Mouse (Mus musculus): ENCODE results near the gene Hsf2bp. TPM values are rescaled to one million over a fixed set of nuclear protein-coding genes. Genes with fewer than 3 reads are reported as not detected.

The Hsf2bp gene
- total RNA-seq, 2 experiments from 2014 or later = 0.93 to 1.3 TPM

DNA sequence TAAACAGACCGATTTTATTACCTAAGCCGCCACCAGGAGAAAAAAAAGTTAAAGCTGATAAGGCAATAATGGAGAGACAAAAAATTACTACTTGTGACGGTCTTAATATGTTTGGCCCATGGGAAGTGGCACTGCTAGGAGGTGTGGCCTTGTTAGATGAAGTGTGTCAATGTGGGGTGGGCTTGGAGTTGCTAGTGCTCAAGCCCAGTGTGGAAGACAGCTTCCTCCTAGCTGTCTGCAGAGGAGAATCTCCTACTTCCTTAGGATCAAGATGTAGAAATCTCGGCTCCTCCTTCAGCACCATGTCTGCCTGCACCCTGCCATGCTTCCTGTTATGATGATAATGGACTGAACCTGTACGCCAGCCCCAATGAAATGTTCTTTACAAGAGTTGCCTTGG is 61.5 kb downstream of the Hsf2bp start:
- intact Hi-C loops (cut with DNase I) = no loop called here
- no peak overlapping the region for H3K27ac ChIP-seq
- no peak for DNase-seq (ENCODE audit: extremely low spot score in 1 of 2, low spot score in 2 of 2)
- no peak overlapping the region for H3K4me3 ChIP-seq
- TF ChIP-seq CTCF (IDR thresholded peaks at IDR 0.05) = no peak

GRCm38 (mm10) chr17:31973664-31974230 is 62.4 kb downstream of the Hsf2bp start:
- Histone ChIP-seq H3K27ac (no peak overlapping the region), H3K4me3 (no peak overlapping the region)
- no peak for DNase-seq (ENCODE audit: extremely low spot score in 1 of 2, low spot score in 2 of 2)
- TF ChIP-seq CTCF (IDR thresholded peaks at IDR 0.05) = no peak
- intact Hi-C loops (cut with DNase I) = no loop called here

DNA sequence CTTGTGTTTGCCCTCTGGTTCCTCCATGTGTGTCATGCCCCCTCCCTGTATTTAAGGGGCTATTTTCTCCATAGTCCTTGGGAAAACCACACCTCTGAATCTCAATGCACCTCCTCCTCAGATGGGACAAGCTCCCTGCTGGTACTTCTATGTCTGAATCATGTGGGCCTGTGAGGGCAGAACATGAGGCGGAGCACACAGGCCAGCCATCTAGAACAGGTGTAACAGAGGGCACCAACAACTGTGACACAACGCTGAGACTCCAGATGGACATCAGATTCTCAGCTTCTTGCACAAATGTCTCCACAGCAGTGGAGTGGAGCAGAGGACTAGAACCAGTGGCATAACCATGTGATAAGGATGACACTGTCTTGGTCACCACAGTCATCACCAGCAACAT is 65.3 kb downstream of the Hsf2bp start:
- no peak for DNase-seq (ENCODE audit: extremely low spot score in 1 of 2, low spot score in 2 of 2)
- no peak for TF ChIP-seq CTCF (IDR thresholded peaks at IDR 0.05)
- Histone ChIP-seq H3K4me3 (no peak overlapping the region), H3K27ac (no peak overlapping the region)
- intact Hi-C loops (cut with DNase I) = no loop called here

GRCm38 (mm10) chr17:31968801-31969200 is 67.3 kb downstream of the Hsf2bp start:
- DNase-seq (ENCODE audit: extremely low spot score in 1 of 2, low spot score in 2 of 2) = no peak
- H3K4me3 ChIP-seq = no peak overlapping the region
- intact Hi-C loops (cut with DNase I) = no loop called here
- no peak for TF ChIP-seq CTCF (IDR thresholded peaks at IDR 0.05)
- no peak overlapping the region for H3K27ac ChIP-seq

DNA sequence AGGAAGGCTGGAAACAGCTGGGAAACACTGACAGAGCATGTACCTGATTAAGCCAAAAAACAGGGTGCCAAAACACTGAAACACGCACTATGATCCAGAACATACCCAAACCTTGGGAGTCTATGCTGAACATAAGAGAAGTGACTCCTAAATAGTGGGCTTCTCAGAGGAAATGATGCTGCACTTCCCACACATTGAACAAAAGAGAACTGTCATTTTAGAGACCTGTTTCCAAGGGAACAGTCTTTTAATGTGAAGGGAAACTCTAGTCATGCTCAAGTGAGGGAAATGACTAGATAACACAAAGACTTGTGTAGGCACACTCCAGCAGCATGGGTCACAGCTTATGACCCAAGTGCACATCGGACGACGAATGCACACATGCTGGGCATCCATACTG is 68.8 kb downstream of the Hsf2bp start:
- no peak for TF ChIP-seq CTCF (IDR thresholded peaks at IDR 0.05)
- H3K4me3 ChIP-seq = no peak overlapping the region
- no peak overlapping the region for H3K27ac ChIP-seq
- no peak for DNase-seq (ENCODE audit: extremely low spot score in 1 of 2, low spot score in 2 of 2)
- intact Hi-C loops (cut with DNase I) = no loop called here

GRCm38 (mm10) chr17:31966566-31966965 is 69.6 kb downstream of the Hsf2bp start:
- no peak for DNase-seq (ENCODE audit: extremely low spot score in 1 of 2, low spot score in 2 of 2)
- no peak for TF ChIP-seq CTCF (IDR thresholded peaks at IDR 0.05)
- no peak overlapping the region for H3K27ac ChIP-seq
- no peak overlapping the region for H3K4me3 ChIP-seq
- intact Hi-C loops (cut with DNase I) = no loop called here

GRCm38 (mm10) chr17:31965623-31966022 is 70.5 kb downstream of the Hsf2bp start:
- H3K27ac ChIP-seq = no peak overlapping the region
- no peak overlapping the region for H3K4me3 ChIP-seq
- DNase-seq (ENCODE audit: extremely low spot score in 1 of 2, low spot score in 2 of 2) = no peak
- no peak for TF ChIP-seq CTCF (IDR thresholded peaks at IDR 0.05)
- intact Hi-C loops (cut with DNase I) = no loop called here

DNA sequence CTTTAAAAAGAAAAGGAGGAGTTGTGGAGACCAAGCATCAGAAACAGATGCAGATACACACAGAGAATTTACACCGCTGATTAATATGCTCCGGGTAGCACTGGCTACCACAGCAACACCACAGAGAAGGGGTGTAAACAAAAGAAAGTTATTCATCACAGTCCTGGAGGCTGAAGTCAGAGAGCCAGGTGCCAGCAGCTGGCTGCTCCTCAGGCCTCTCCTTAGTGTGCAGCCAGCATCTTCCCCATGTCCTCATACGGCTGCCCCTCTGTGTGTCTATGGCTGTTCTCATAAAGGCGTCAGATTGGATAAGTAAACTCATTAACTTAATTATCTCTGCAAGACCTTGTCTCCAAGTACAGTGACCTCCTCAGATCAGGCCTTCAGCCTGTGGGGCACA is 73.2 kb downstream of the Hsf2bp start:
- intact Hi-C loops (cut with DNase I) = no loop called here
- TF ChIP-seq CTCF (IDR thresholded peaks at IDR 0.05) = no peak
- no peak overlapping the region for H3K4me3 ChIP-seq
- H3K27ac ChIP-seq = no peak overlapping the region
- no peak for DNase-seq (ENCODE audit: extremely low spot score in 1 of 2, low spot score in 2 of 2)

GRCm38 (mm10) chr17:31962281-31962680 is 73.9 kb downstream of the Hsf2bp start:
- no peak for TF ChIP-seq CTCF (IDR thresholded peaks at IDR 0.05)
- intact Hi-C loops (cut with DNase I) = no loop called here
- Histone ChIP-seq H3K4me3 (no peak overlapping the region), H3K27ac (no peak overlapping the region)
- DNase-seq (ENCODE audit: extremely low spot score in 1 of 2, low spot score in 2 of 2) = no peak

DNA sequence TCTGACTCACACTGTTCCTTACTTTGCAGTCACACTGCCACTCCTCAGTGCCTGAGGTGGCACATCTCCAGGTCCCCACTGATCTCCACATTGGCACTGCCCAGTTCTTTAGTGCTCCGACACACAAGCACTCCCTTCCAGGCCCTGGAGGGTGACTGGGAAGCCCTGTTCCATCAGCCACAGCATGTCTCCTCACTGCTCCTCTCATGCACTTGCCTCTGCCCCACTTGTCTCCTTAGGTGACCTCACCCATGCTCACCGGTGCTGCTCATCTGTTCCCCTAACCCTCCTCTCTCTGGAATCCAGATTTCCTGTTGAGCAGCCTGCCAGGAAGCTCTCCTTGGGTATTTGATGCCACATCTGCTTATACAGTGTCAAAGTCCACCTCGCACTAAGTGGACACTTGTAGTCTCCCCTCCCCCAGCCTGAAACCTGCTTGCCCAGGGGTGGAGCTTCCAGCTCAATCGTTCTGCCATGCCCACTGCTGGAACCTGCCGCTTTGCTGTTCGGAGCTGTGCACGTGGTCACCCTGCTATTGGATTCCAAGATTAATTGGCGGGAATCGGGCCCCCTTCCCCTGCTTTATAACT is 81.5 kb downstream of the Hsf2bp start:
- DNase-seq (ENCODE audit: extremely low spot score in 1 of 2, low spot score in 2 of 2) = no peak
- no peak overlapping the region for H3K4me3 ChIP-seq
- no peak overlapping the region for H3K27ac ChIP-seq
- intact Hi-C loops (cut with DNase I) = no loop called here
- TF ChIP-seq CTCF (IDR thresholded peaks at IDR 0.05) = no peak

- intact Hi-C loops (cut with DNase I) = no loop called here
- no peak for TF ChIP-seq CTCF (IDR thresholded peaks at IDR 0.05)
- Histone ChIP-seq H3K27ac (no peak overlapping the region), H3K4me3 (no peak overlapping the region)
- no peak for DNase-seq (ENCODE audit: extremely low spot score in 1 of 2, low spot score in 2 of 2)
Observed at GRCm38 (mm10) chr17:31949076-31949475, 87.1 kb downstream of the Hsf2bp start.

- TF ChIP-seq CTCF (IDR thresholded peaks at IDR 0.05) = no peak
- DNase-seq (ENCODE audit: extremely low spot score in 1 of 2, low spot score in 2 of 2) = no peak
- intact Hi-C loops (cut with DNase I) = no loop called here
- Histone ChIP-seq H3K4me3 (no peak overlapping the region), H3K27ac (no peak overlapping the region)
Observed at GRCm38 (mm10) chr17:31946436-31946835, 89.7 kb downstream of the Hsf2bp start.

DNA sequence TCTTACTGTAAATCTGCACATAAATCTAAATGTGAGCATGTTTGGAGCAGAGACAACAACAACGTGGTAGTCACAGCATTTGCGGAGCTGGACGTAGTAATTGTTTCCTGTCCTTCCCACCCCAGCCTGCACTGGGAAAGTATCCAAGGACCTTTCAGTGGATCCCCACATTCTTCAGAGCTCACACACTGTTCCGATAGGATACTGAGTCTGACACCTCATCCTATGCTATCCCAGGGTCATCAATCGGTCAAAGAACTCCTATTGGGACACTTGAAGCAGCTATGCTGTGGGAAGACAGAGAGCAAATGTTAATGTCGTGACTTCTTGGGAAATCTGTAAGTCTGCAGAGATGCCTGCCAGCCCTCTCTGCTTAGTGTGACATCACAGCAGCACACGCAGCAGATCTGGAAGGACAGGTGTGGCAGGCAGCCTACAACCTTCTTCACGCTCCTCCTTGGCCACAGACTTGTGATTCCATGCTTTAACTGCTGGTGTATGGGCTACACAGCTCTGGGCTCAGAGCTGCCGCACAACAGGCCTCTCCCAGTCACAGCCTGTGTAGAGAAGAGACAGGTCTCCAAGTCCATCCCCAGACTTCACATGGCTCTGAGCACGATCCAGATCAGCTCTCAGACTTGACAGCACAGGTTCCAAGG is 92.1 kb downstream of the Hsf2bp start:
- Histone ChIP-seq H3K4me3 (no peak overlapping the region), H3K27ac (no peak overlapping the region)
- no peak for TF ChIP-seq CTCF (IDR thresholded peaks at IDR 0.05)
- intact Hi-C loops (cut with DNase I) = no loop called here
- no peak for DNase-seq (ENCODE audit: extremely low spot score in 1 of 2, low spot score in 2 of 2)
